Mouse (Mus musculus): ENCODE measurements at regions not wholly inside any gene's neighbourhood (a gene's known extent, or its start where the extent isn't known, plus 50 kb on each side); places are given as distances from the start of the nearest gene placed in this dataset.

- H3K27me3 ChIP-seq (ENCODE audit: insufficient read depth, low read length) = no peaks in the 10 kb centered on the region
- ATAC-seq (ENCODE audit: low FRiP score, low TSS enrichment) = no peak
- 47% methylated on average over 3 of the region's 3 CpGs for WGBS
- no peak overlapping the region for H3K27ac ChIP-seq (ENCODE audit: low read length)
- no peak overlapping the region for H3K9ac ChIP-seq (replicated peaks; ENCODE audit: low read length)
- H3K9me3 ChIP-seq (ENCODE audit: low read length) = peaks cover 4% of the 10 kb centered on the region; the same call in 1 of the 2 replicates
- H3K36me3 ChIP-seq (ENCODE audit: insufficient read depth, low read length) = no peaks in the 10 kb centered on the region
- H3K4me2 ChIP-seq (replicated peaks; ENCODE audit: low read depth, low read length) = no peak overlapping the region
- H3K4me3 ChIP-seq (ENCODE audit: low read length) = no peak overlapping the region
- no peaks in the 10 kb centered on the region for H3K4me1 ChIP-seq (ENCODE audit: insufficient read depth, low read length)
Observed at GRCm38 (mm10) chr10:100868360-100868916, 278.2 kb downstream of the 1700017N19Rik start.

- Histone ChIP-seq H3K9ac (replicated peaks; ENCODE audit: low read length) (no peak overlapping the region), H3K36me3 (ENCODE audit: insufficient read depth, low read length) (no peaks in the 10 kb centered on the region), H3K9me3 (ENCODE audit: low read length) (no peaks in the 10 kb centered on the region), H3K4me1 (ENCODE audit: insufficient read depth, low read length) (no peaks in the 10 kb centered on the region), H3K4me3 (ENCODE audit: low read length) (no peak overlapping the region), H3K4me2 (replicated peaks; ENCODE audit: low read depth, low read length) (no peak overlapping the region), H3K27me3 (ENCODE audit: insufficient read depth, low read length) (no peaks in the 10 kb centered on the region), H3K27ac (ENCODE audit: low read length) (no peak overlapping the region)
- ATAC-seq (ENCODE audit: low FRiP score, low TSS enrichment) = no peak
- 78% methylated on average over 2 of the region's 2 CpGs for WGBS
Observed at GRCm38 (mm10) chr10:100882584-100882983, 292.3 kb downstream of the 1700017N19Rik start.

GRCm38 (mm10) chr10:100922976-100923375, 332.7 kb downstream of the 1700017N19Rik start:
- Histone ChIP-seq H3K4me2 (replicated peaks; ENCODE audit: low read depth, low read length) (no peak overlapping the region), H3K4me3 (ENCODE audit: low read length) (no peak overlapping the region), H3K4me1 (ENCODE audit: insufficient read depth, low read length) (no peaks in the 10 kb centered on the region), H3K9me3 (ENCODE audit: low read length) (no peaks in the 10 kb centered on the region), H3K27me3 (ENCODE audit: insufficient read depth, low read length) (no peaks in the 10 kb centered on the region), H3K9ac (replicated peaks; ENCODE audit: low read length) (no peak overlapping the region), H3K36me3 (ENCODE audit: insufficient read depth, low read length) (no peaks in the 10 kb centered on the region), H3K27ac (ENCODE audit: low read length) (no peak overlapping the region)
- 75% methylated on average over 2 of the region's 2 CpGs for WGBS
- no peak for ATAC-seq (ENCODE audit: low FRiP score, low TSS enrichment)

- Histone ChIP-seq H3K4me3 (ENCODE audit: low read length) (no peak overlapping the region), H3K9ac (replicated peaks; ENCODE audit: low read length) (no peak overlapping the region), H3K36me3 (ENCODE audit: insufficient read depth, low read length) (no peaks in the 10 kb centered on the region), H3K27ac (ENCODE audit: low read length) (no peak overlapping the region), H3K9me3 (ENCODE audit: low read length) (no peaks in the 10 kb centered on the region), H3K4me2 (replicated peaks; ENCODE audit: low read depth, low read length) (no peak overlapping the region), H3K4me1 (ENCODE audit: insufficient read depth, low read length) (no peaks in the 10 kb centered on the region), H3K27me3 (ENCODE audit: insufficient read depth, low read length) (no peaks in the 10 kb centered on the region)
- 72% methylated on average over 3 of the region's 3 CpGs for WGBS
- ATAC-seq (ENCODE audit: low FRiP score, low TSS enrichment) = no peak
Observed at GRCm38 (mm10) chr10:100927086-100927485, 336.8 kb downstream of the 1700017N19Rik start.

GRCm38 (mm10) chr10:100931739-100932138, 341.5 kb downstream of the 1700017N19Rik start:
- no peak overlapping the region for H3K4me3 ChIP-seq (ENCODE audit: low read length)
- no peaks in the 10 kb centered on the region for H3K27me3 ChIP-seq (ENCODE audit: insufficient read depth, low read length)
- no peak overlapping the region for H3K9ac ChIP-seq (replicated peaks; ENCODE audit: low read length)
- no peak for ATAC-seq (ENCODE audit: low FRiP score, low TSS enrichment)
- H3K4me1 ChIP-seq (ENCODE audit: insufficient read depth, low read length) = no peaks in the 10 kb centered on the region
- H3K9me3 ChIP-seq (ENCODE audit: low read length) = no peaks in the 10 kb centered on the region
- WGBS = 88% methylated on average over 1 of the region's 1 CpGs
- no peak overlapping the region for H3K27ac ChIP-seq (ENCODE audit: low read length)
- H3K4me2 ChIP-seq (replicated peaks; ENCODE audit: low read depth, low read length) = no peak overlapping the region
- no peaks in the 10 kb centered on the region for H3K36me3 ChIP-seq (ENCODE audit: insufficient read depth, low read length)

GRCm38 (mm10) chr10:100958371-100958770, 368.1 kb downstream of the 1700017N19Rik start:
- Histone ChIP-seq H3K4me2 (replicated peaks; ENCODE audit: low read depth, low read length) (no peak overlapping the region), H3K4me1 (ENCODE audit: insufficient read depth, low read length) (no peaks in the 10 kb centered on the region), H3K4me3 (ENCODE audit: low read length) (no peak overlapping the region), H3K27me3 (ENCODE audit: insufficient read depth, low read length) (no peaks in the 10 kb centered on the region), H3K9ac (replicated peaks; ENCODE audit: low read length) (no peak overlapping the region), H3K9me3 (ENCODE audit: low read length) (no peaks in the 10 kb centered on the region), H3K36me3 (ENCODE audit: insufficient read depth, low read length) (no peaks in the 10 kb centered on the region), H3K27ac (ENCODE audit: low read length) (no peak overlapping the region)
- WGBS = 89% methylated on average over 9 of the region's 9 CpGs
- ATAC-seq (ENCODE audit: low FRiP score, low TSS enrichment) = no peak

- Histone ChIP-seq H3K27me3 (ENCODE audit: insufficient read depth, low read length) (no peaks in the 10 kb centered on the region), H3K9ac (replicated peaks; ENCODE audit: low read length) (no peak overlapping the region)
Observed at GRCm38 (mm10) chr10:101003469-101003868, 413.2 kb downstream of the 1700017N19Rik start.

GRCm38 (mm10) chr10:101004687-101005086, 414.4 kb downstream of the 1700017N19Rik start:
- Histone ChIP-seq H3K27ac (ENCODE audit: low read length) (no peak overlapping the region), H3K9ac (replicated peaks; ENCODE audit: low read length) (no peak overlapping the region), H3K4me3 (ENCODE audit: low read length) (no peak overlapping the region), H3K4me2 (replicated peaks; ENCODE audit: low read depth, low read length) (no peak overlapping the region), H3K27me3 (ENCODE audit: insufficient read depth, low read length) (no peaks in the 10 kb centered on the region), H3K36me3 (ENCODE audit: insufficient read depth, low read length) (no peaks in the 10 kb centered on the region), H3K4me1 (ENCODE audit: insufficient read depth, low read length) (no peaks in the 10 kb centered on the region), H3K9me3 (ENCODE audit: low read length) (no peaks in the 10 kb centered on the region)
- 85% methylated on average over 4 of the region's 4 CpGs for WGBS
- no peak for ATAC-seq (ENCODE audit: low FRiP score, low TSS enrichment)

More at GRCm38 (mm10) chr10:101003469-101003868, 413.2 kb downstream of the 1700017N19Rik start:
- H3K4me2 ChIP-seq (replicated peaks; ENCODE audit: low read depth, low read length) = no peak overlapping the region
- H3K4me3 ChIP-seq (ENCODE audit: low read length) = no peak overlapping the region
- ATAC-seq (ENCODE audit: low FRiP score, low TSS enrichment) = no peak
- no peaks in the 10 kb centered on the region for H3K9me3 ChIP-seq (ENCODE audit: low read length)
- 81% methylated on average over 2 of the region's 2 CpGs for WGBS
- H3K27ac ChIP-seq (ENCODE audit: low read length) = no peak overlapping the region
- H3K4me1 ChIP-seq (ENCODE audit: insufficient read depth, low read length) = no peaks in the 10 kb centered on the region
- no peaks in the 10 kb centered on the region for H3K36me3 ChIP-seq (ENCODE audit: insufficient read depth, low read length)

GRCm38 (mm10) chr10:101015416-101015815, 425.1 kb downstream of the 1700017N19Rik start:
- Histone ChIP-seq H3K27ac (ENCODE audit: low read length) (no peak overlapping the region), H3K9ac (replicated peaks; ENCODE audit: low read length) (no peak overlapping the region)
- no peak for ATAC-seq (ENCODE audit: low FRiP score, low TSS enrichment)

GRCm38 (mm10) chr10:101038630-101039029, 448.3 kb downstream of the 1700017N19Rik start:
- H3K4me3 ChIP-seq (ENCODE audit: low read length) = no peak overlapping the region

More at GRCm38 (mm10) chr10:101015416-101015815, 425.1 kb downstream of the 1700017N19Rik start:
- H3K9me3 ChIP-seq (ENCODE audit: low read length) = no peaks in the 10 kb centered on the region
- no peak overlapping the region for H3K4me2 ChIP-seq (replicated peaks; ENCODE audit: low read depth, low read length)
- no peaks in the 10 kb centered on the region for H3K36me3 ChIP-seq (ENCODE audit: insufficient read depth, low read length)
- H3K4me3 ChIP-seq (ENCODE audit: low read length) = no peak overlapping the region
- no peaks in the 10 kb centered on the region for H3K4me1 ChIP-seq (ENCODE audit: insufficient read depth, low read length)
- no peaks in the 10 kb centered on the region for H3K27me3 ChIP-seq (ENCODE audit: insufficient read depth, low read length)
- WGBS = 89% methylated on average over 1 of the region's 1 CpGs

More at GRCm38 (mm10) chr10:101038630-101039029, 448.3 kb downstream of the 1700017N19Rik start:
- Histone ChIP-seq H3K27me3 (ENCODE audit: insufficient read depth, low read length) (no peaks in the 10 kb centered on the region), H3K4me2 (replicated peaks; ENCODE audit: low read depth, low read length) (no peak overlapping the region), H3K9ac (replicated peaks; ENCODE audit: low read length) (no peak overlapping the region), H3K9me3 (ENCODE audit: low read length) (no peaks in the 10 kb centered on the region), H3K36me3 (ENCODE audit: insufficient read depth, low read length) (no peaks in the 10 kb centered on the region), H3K4me1 (ENCODE audit: insufficient read depth, low read length) (no peaks in the 10 kb centered on the region), H3K27ac (ENCODE audit: low read length) (no peak overlapping the region)
- no peak for ATAC-seq (ENCODE audit: low FRiP score, low TSS enrichment)

All from kidney, embryonic 16.5 days (tissue).